Mouse (Mus musculus): ENCODE data around the gene Anxa5.

Gene Anxa5

GRCm38 (mm10) chr3:36488367-36488766, 12.7 kb upstream of the Anxa5 start:
- no peak for DNase-seq (ENCODE audit: low spot score)

- DNase-seq (ENCODE audit: low spot score): no peak
Observed at GRCm38 (mm10) chr3:36486881-36487280, 11.2 kb upstream of the Anxa5 start.

- no peak for DNase-seq (ENCODE audit: low spot score)
Observed at GRCm38 (mm10) chr3:36486176-36486575, 10.5 kb upstream of the Anxa5 start.

- DNase-seq (ENCODE audit: low spot score): no peak
Observed at GRCm38 (mm10) chr3:36484292-36484691, 8.6 kb upstream of the Anxa5 start.

- DNase-seq (ENCODE audit: low spot score): no peak
Observed at GRCm38 (mm10) chr3:36482940-36483339, 7.2 kb upstream of the Anxa5 start.

- no peak for DNase-seq (ENCODE audit: low spot score)
Observed at GRCm38 (mm10) chr3:36481776-36482193, 6.1 kb upstream of the Anxa5 start.

- no peak for DNase-seq (ENCODE audit: low spot score)
Observed at GRCm38 (mm10) chr3:36480486-36480885, 4.8 kb upstream of the Anxa5 start.

GRCm38 (mm10) chr3:36478776-36479175, 3.1 kb upstream of the Anxa5 start:
- DNase-seq (ENCODE audit: low spot score): no peak

- DNase-seq (ENCODE audit: low spot score): no peak
Observed at GRCm38 (mm10) chr3:36476261-36477155, 814 bp upstream of the Anxa5 start.

GRCm38 (mm10) chr3:36474938-36475483, 683 bp downstream of the Anxa5 start:
- no peak for DNase-seq (ENCODE audit: low spot score)

GRCm38 (mm10) chr3:36474421-36474820, 1.3 kb downstream of the Anxa5 start:
- no peak for DNase-seq (ENCODE audit: low spot score)

- DNase-seq (ENCODE audit: low spot score): no peak
Observed at GRCm38 (mm10) chr3:36473222-36473621, 2.5 kb downstream of the Anxa5 start.

- no peak for DNase-seq (ENCODE audit: low spot score)
Observed at GRCm38 (mm10) chr3:36471856-36472255, 3.8 kb downstream of the Anxa5 start.

GRCm38 (mm10) chr3:36468871-36469270, 6.8 kb downstream of the Anxa5 start:
- no peak for DNase-seq (ENCODE audit: low spot score)

GRCm38 (mm10) chr3:36467632-36468031, 8.1 kb downstream of the Anxa5 start:
- no peak for DNase-seq (ENCODE audit: low spot score)

- no peak for DNase-seq (ENCODE audit: low spot score)
Observed at GRCm38 (mm10) chr3:36465538-36465937, 10.2 kb downstream of the Anxa5 start.

- no peak for DNase-seq (ENCODE audit: low spot score)
Observed at GRCm38 (mm10) chr3:36462348-36462747, 13.3 kb downstream of the Anxa5 start.

- DNase-seq (ENCODE audit: low spot score): no peak
Observed at GRCm38 (mm10) chr3:36461819-36462218, 13.9 kb downstream of the Anxa5 start.

- no peak for DNase-seq (ENCODE audit: low spot score)
Observed at GRCm38 (mm10) chr3:36460717-36461116, 15.0 kb downstream of the Anxa5 start.

GRCm38 (mm10) chr3:36455566-36455965, 20.1 kb downstream of the Anxa5 start:
- no peak for DNase-seq (ENCODE audit: low spot score)

- DNase-seq (ENCODE audit: low spot score): no peak
Observed at GRCm38 (mm10) chr3:36455124-36455523, 20.6 kb downstream of the Anxa5 start.

GRCm38 (mm10) chr3:36452502-36452901, 23.2 kb downstream of the Anxa5 start:
- no peak for DNase-seq (ENCODE audit: low spot score)

- DNase-seq (ENCODE audit: low spot score): no peak
Observed at GRCm38 (mm10) chr3:36449292-36450165, 26.2 kb downstream of the Anxa5 start.

Data from urinary bladder, postnatal 10 days (tissue).